Mouse (Mus musculus) midbrain, embryonic 13.5 days (tissue): ENCODE measurements around the gene Itgb5. TPM values are rescaled to one million over a fixed set of nuclear protein-coding genes. Genes with fewer than 3 reads are reported as not detected.

Source experiments
- ATAC-seq: fragments of 200-750 bp; cut with Nextera tagmentation; 2 replicates; pipeline ENCODE4 v1.8.0; 2017; ENCODE audit warnings: mild to moderate bottlenecking, moderate TSS enrichment, moderate library complexity
- H3K27ac ChIP-seq: fragments of 300-500 bp; sonication (generic); 2 replicates; pipeline ENCODE4 v1.5.1; 2015; ENCODE audit warnings: inconsistent platforms, mild to moderate bottlenecking, moderate library complexity
- H3K27me3 ChIP-seq: fragments of 300-500 bp; sonication (generic); 2 replicates; pipeline ENCODE4 v1.6.1; 2015; ENCODE audit warnings: mild to moderate bottlenecking, inconsistent platforms
- H3K36me3 ChIP-seq: fragments of 300-500 bp; sonication (generic); 2 replicates; pipeline ENCODE4 v1.6.1; 2015; ENCODE audit warnings: mild to moderate bottlenecking, inconsistent platforms
- H3K4me1 ChIP-seq: fragments of 300-500 bp; sonication (generic); replicated peaks from 2 replicates; pipeline ENCODE4 v1.6.1; 2015; ENCODE audit warnings: inconsistent platforms
- H3K4me2 ChIP-seq: fragments of 300-500 bp; sonication (generic); replicated peaks from 2 replicates; pipeline ENCODE4 v1.6.1; 2015; ENCODE audit warnings: moderate library complexity, mild to moderate bottlenecking, inconsistent platforms
- H3K4me3 ChIP-seq: fragments of 300-500 bp; sonication (generic); replicated peaks from 2 replicates; pipeline ENCODE4 v1.5.1; 2015; ENCODE audit warnings: mild to moderate bottlenecking, inconsistent platforms
- H3K9ac ChIP-seq: fragments of 300-500 bp; sonication (generic); replicated peaks from 2 replicates; pipeline ENCODE4 v1.6.1; 2015; ENCODE audit warnings: mild to moderate bottlenecking, inconsistent platforms
- H3K9me3 ChIP-seq: fragments of 300-500 bp; sonication (generic); 2 replicates; pipeline ENCODE4 v1.6.1; 2016; ENCODE audit warnings: mild to moderate bottlenecking, inconsistent platforms
- WGBS: fragments of 180-500 bp; shearing (Covaris S2); methylation state at CpG from one replicate; pipeline ENCODE4 v1.1.7; 2015; 5-methylcytosine and 5-hydroxymethylcytosine counted together
- polyA plus RNA-seq: library from polyadenylated mRNA; unstranded; fragments of >200 nt; fragmentation: Nextera tagmentation; extraction: Ambion mirVana; gene quantifications from 2 replicates; pipeline ENCODE4 v1.2.1, GENCODE M21; 2015

Itgb5 gene
- polyA plus RNA-seq, 1 experiment from 2014 or later: 10.3 TPM

GRCm38 (mm10) chr16:33947664-33948571 lies 118.5 kb downstream of the Itgb5 start:
- no peaks in the 10 kb centered on the region for H3K9me3 ChIP-seq
- H3K27ac ChIP-seq: no peak overlapping the region
- WGBS: 86% methylated on average over 17 of the region's 17 CpGs
- H3K4me1 ChIP-seq: no peaks in the 10 kb centered on the region
- peaks cover 2% of the 10 kb centered on the region for H3K36me3 ChIP-seq
- no peak overlapping the region for H3K4me2 ChIP-seq
- H3K4me3 ChIP-seq: no peak overlapping the region
- ATAC-seq: no peak
- no peak overlapping the region for H3K9ac ChIP-seq
- no peaks in the 10 kb centered on the region for H3K27me3 ChIP-seq

GRCm38 (mm10) chr16:33950386-33950785 lies 120.9 kb downstream of the Itgb5 start:
- Histone ChIP-seq H3K4me3 (no peak overlapping the region), H3K27me3 (no peaks in the 10 kb centered on the region), H3K9ac (no peak overlapping the region), H3K4me2 (no peak overlapping the region), H3K4me1 (no peaks in the 10 kb centered on the region), H3K9me3 (no peaks in the 10 kb centered on the region), H3K36me3 (peaks cover 27% of the 10 kb centered on the region), H3K27ac (no peak overlapping the region)
- ATAC-seq: 0 out of 2 replicates have a peak, but pooled peaks have one; percentile 24
- WGBS: 87% methylated on average over 6 of the region's 6 CpGs

GRCm38 (mm10) chr16:33950830-33951229 lies 121.4 kb downstream of the Itgb5 start:
- peak; percentile 71 for ATAC-seq
- H3K4me2 ChIP-seq: no peak overlapping the region

GRCm38 (mm10) chr16:33953008-33953407 lies 123.5 kb downstream of the Itgb5 start:
- Histone ChIP-seq H3K27ac (no peak overlapping the region), H3K9me3 (no peaks in the 10 kb centered on the region), H3K27me3 (no peaks in the 10 kb centered on the region), H3K36me3 (peaks cover 50% of the 10 kb centered on the region), H3K9ac (no peak overlapping the region), H3K4me2 (no peak overlapping the region), H3K4me3 (no peak overlapping the region), H3K4me1 (no peaks in the 10 kb centered on the region)
- no peak for ATAC-seq
- 89% methylated on average over 4 of the region's 4 CpGs for WGBS

More at GRCm38 (mm10) chr16:33950830-33951229, 121.4 kb downstream of the Itgb5 start:
- no peak overlapping the region for H3K27ac ChIP-seq
- no peaks in the 10 kb centered on the region for H3K9me3 ChIP-seq
- 36% methylated on average over 4 of the region's 4 CpGs for WGBS
- H3K4me3 ChIP-seq: no peak overlapping the region
- no peaks in the 10 kb centered on the region for H3K27me3 ChIP-seq
- H3K9ac ChIP-seq: no peak overlapping the region
- no peaks in the 10 kb centered on the region for H3K4me1 ChIP-seq
- H3K36me3 ChIP-seq: peaks cover 32% of the 10 kb centered on the region

GRCm38 (mm10) chr16:33954793-33955192 lies 125.3 kb downstream of the Itgb5 start:
- no peak overlapping the region for H3K9ac ChIP-seq
- no peak overlapping the region for H3K4me2 ChIP-seq
- H3K27ac ChIP-seq: no peak overlapping the region
- no peaks in the 10 kb centered on the region for H3K9me3 ChIP-seq
- H3K4me1 ChIP-seq: no peaks in the 10 kb centered on the region
- H3K36me3 ChIP-seq: peaks cover 68% of the 10 kb centered on the region
- H3K4me3 ChIP-seq: no peak overlapping the region
- no peak for ATAC-seq
- H3K27me3 ChIP-seq: no peaks in the 10 kb centered on the region
- WGBS: 95% methylated on average over 1 of the region's 1 CpGs

- WGBS: 94% methylated on average over 6 of the region's 6 CpGs
- Histone ChIP-seq H3K4me1 (peaks cover 13% of the 10 kb centered on the region), H3K9ac (no peak overlapping the region), H3K9me3 (no peaks in the 10 kb centered on the region), H3K4me2 (no peak overlapping the region), H3K27me3 (no peaks in the 10 kb centered on the region), H3K36me3 (peaks cover 48% of the 10 kb centered on the region), H3K4me3 (no peak overlapping the region), H3K27ac (no peak overlapping the region)
- ATAC-seq: no peak
These were observed 134.0 kb downstream of the Itgb5 start for GRCm38 (mm10) chr16:33963509-33963908.

GRCm38 (mm10) chr16:33965878-33966537 lies 136.5 kb downstream of the Itgb5 start:
- peak overlapping the region; percentile 81 for H3K4me3 ChIP-seq
- 18% methylated on average over 15 of the region's 15 CpGs for WGBS
- H3K9me3 ChIP-seq: no peaks in the 10 kb centered on the region
- H3K4me2 ChIP-seq: peak overlapping the region; percentile 87
- H3K9ac ChIP-seq: peak overlapping the region; percentile 85
- peaks cover 23% of the 10 kb centered on the region for H3K36me3 ChIP-seq
- H3K27ac ChIP-seq: no peak overlapping the region
- H3K27me3 ChIP-seq: no peaks in the 10 kb centered on the region
- peak; percentile 17 for ATAC-seq
- peaks cover 13% of the 10 kb centered on the region for H3K4me1 ChIP-seq

GRCm38 (mm10) chr16:33966538-33967282 lies 137.2 kb downstream of the Itgb5 start, which contains the start of gene Umps:
Gene Umps, minus strand, starts transcription at chr16:33967038.
- Histone ChIP-seq H3K9ac (peak within 1 kb of the TSS; percentile 85), H3K4me2 (peak within 1 kb of the TSS; percentile 87), H3K27ac (peak within 1 kb of the TSS; percentile 40; the same call in 1 of the 2 replicates), H3K36me3 (peaks cover 16% of the 10 kb centered on the region), H3K27me3 (no peaks in the 10 kb centered on the region), H3K4me1 (peaks cover 13% of the 10 kb centered on the region), H3K9me3 (no peaks in the 10 kb centered on the region), H3K4me3 (peak within 1 kb of the TSS; percentile 81)
- peak; percentile 96 for ATAC-seq
- WGBS: 2% methylated on average over 44 of the region's 44 CpGs

- H3K27me3 ChIP-seq: no peaks in the 10 kb centered on the region
- H3K36me3 ChIP-seq: peaks cover 11% of the 10 kb centered on the region
- peaks cover 13% of the 10 kb centered on the region for H3K4me1 ChIP-seq
- H3K4me3 ChIP-seq: peak overlapping the region; percentile 81
- peak overlapping the region; percentile 16; the same call in 1 of the 2 replicates for H3K27ac ChIP-seq
- peak; percentile 51 for ATAC-seq
- H3K9ac ChIP-seq: peak overlapping the region; percentile 85
- peak overlapping the region; percentile 87 for H3K4me2 ChIP-seq
- H3K9me3 ChIP-seq: no peaks in the 10 kb centered on the region
- WGBS: 82% methylated on average over 2 of the region's 2 CpGs
These were observed 137.8 kb downstream of the Itgb5 start for GRCm38 (mm10) chr16:33967283-33967640.

GRCm38 (mm10) chr16:33979855-33980254 lies 150.4 kb downstream of the Itgb5 start:
- H3K9me3 ChIP-seq: no peaks in the 10 kb centered on the region
- H3K4me3 ChIP-seq: no peak overlapping the region
- 0 out of 2 replicates have a peak, but pooled peaks cover 4% of the 10 kb centered on the region for H3K4me1 ChIP-seq
- H3K36me3 ChIP-seq: peaks cover 69% of the 10 kb centered on the region
- WGBS: 27% methylated on average over 2 of the region's 2 CpGs
- no peak overlapping the region for H3K9ac ChIP-seq
- H3K4me2 ChIP-seq: no peak overlapping the region
- no peak for ATAC-seq
- H3K27me3 ChIP-seq: no peaks in the 10 kb centered on the region
- H3K27ac ChIP-seq: no peak overlapping the region

- Histone ChIP-seq H3K36me3 (peaks cover 54% of the 10 kb centered on the region), H3K9me3 (no peaks in the 10 kb centered on the region), H3K27ac (no peak overlapping the region), H3K4me1 (0 out of 2 replicates have a peak, but pooled peaks cover 4% of the 10 kb centered on the region), H3K27me3 (no peaks in the 10 kb centered on the region), H3K4me2 (no peak overlapping the region), H3K4me3 (no peak overlapping the region), H3K9ac (no peak overlapping the region)
- WGBS: 99% methylated on average over 6 of the region's 6 CpGs
- no peak for ATAC-seq
These were observed 154.2 kb downstream of the Itgb5 start for GRCm38 (mm10) chr16:33983712-33984111.
